Mouse (Mus musculus) liver, embryonic 14.5 days (tissue): ENCODE measurements around the gene Dock9. TPM values are rescaled to one million over a fixed set of nuclear protein-coding genes. Genes with fewer than 3 reads are reported as not detected.
A peak's percentile ranks its signal among the peaks of the same experiment; 100 is the strongest.

Experiments
- ATAC-seq: fragments of 200-750 bp; cut with Nextera tagmentation; 2 replicates; pipeline ENCODE4 v1.8.0; 2017; ENCODE audit warnings: moderate number of reproducible peaks, mild to moderate bottlenecking, moderate library complexity; ENCODE audit not compliant: insufficient read depth
- DNase-seq, 3 experiments: peaks; one replicate each; pipeline ENCODE4 v3.0.0-alpha.2; 2012 to 2013; ENCODE audit warnings: low read depth in 3 of 3, low spot score in 3 of 3
- H3K27ac ChIP-seq: fragments of 300-500 bp; sonication (generic); 2 replicates; pipeline ENCODE4 v1.5.1; 2014; ENCODE audit warnings: moderate library complexity, mild to moderate bottlenecking, control low read depth, inconsistent platforms
- H3K27me3 ChIP-seq: fragments of 300-500 bp; sonication (generic); 2 replicates; pipeline ENCODE4 v1.6.1; 2014; ENCODE audit warnings: mild to moderate bottlenecking, low read length, moderate library complexity; ENCODE audit not compliant: control insufficient read depth, insufficient read depth
- H3K36me3 ChIP-seq: fragments of 300-500 bp; sonication (generic); replicated peaks from 2 replicates; pipeline ENCODE4 v1.6.1; 2014; ENCODE audit warnings: low read depth; ENCODE audit not compliant: control insufficient read depth, insufficient read depth
- H3K4me1 ChIP-seq, 2 experiments: fragments of 200-500 bp in 1 of 2; fragments of 300-500 bp in 1 of 2; sonication (generic) in 1 of 2; replicated peaks; 2 replicates each; pipeline ENCODE4 v1.6.1; 2012 to 2014; ENCODE audit warnings: antibody characterized with exemption in 1 of 2, inconsistent platforms in 1 of 2, low read length in 1 of 2; ENCODE audit not compliant: control insufficient read depth in 2 of 2, insufficient read depth in 2 of 2
- H3K4me2 ChIP-seq: fragments of 300-500 bp; sonication (generic); 2 replicates; pipeline ENCODE4 v1.6.1; 2014; ENCODE audit warnings: low read depth, mild to moderate bottlenecking, control low read depth, moderate library complexity
- H3K4me3 ChIP-seq, 2 experiments: fragments of 200-500 bp in 1 of 2; fragments of 300-500 bp in 1 of 2; sonication (generic) in 1 of 2; 2 replicates each; pipeline ENCODE4 v1.5.1; 2012 to 2014; ENCODE audit warnings: low read depth in 2 of 2, low read length in 2 of 2, mild to moderate bottlenecking in 2 of 2, control low read depth in 1 of 2, inconsistent platforms in 1 of 2, moderate library complexity in 1 of 2; ENCODE audit not compliant: insufficient read depth in 1 of 2
- H3K9ac ChIP-seq: fragments of 300-500 bp; sonication (generic); replicated peaks from 2 replicates; pipeline ENCODE4 v1.6.1; 2014; ENCODE audit warnings: mild to moderate bottlenecking, control low read depth, moderate library complexity
- H3K9me3 ChIP-seq: fragments of 300-500 bp; sonication (generic); 2 replicates; pipeline ENCODE4 v1.6.1; 2016; ENCODE audit warnings: low read length, mixed read lengths; ENCODE audit not compliant: control insufficient read depth
- CTCF ChIP-seq: IDR thresholded peaks from 2 replicates; pipeline ENCODE4 v1.5.1; 2016; ENCODE audit warnings: antibody characterized with exemption, low read depth, control low read depth
- EP300 ChIP-seq: IDR thresholded peaks from 2 replicates; pipeline ENCODE4 v1.6.1; 2016; ENCODE audit warnings: antibody characterized with exemption, low read depth
- WGBS: fragments of 180-500 bp; shearing (Covaris S2); extraction: QIAGEN DNeasy Blood & Tissue Kit; methylation state at CpG from one replicate; pipeline ENCODE4 v1.1.7; 2014; ENCODE audit not compliant: insufficient replicate concordance; 5-methylcytosine and 5-hydroxymethylcytosine counted together
- polyA plus RNA-seq, 2 experiments: library from polyadenylated mRNA; depleted of rRNA in 1 of 2; stranded (reverse) in 1 of 2; unstranded in 1 of 2; fragments of >200 nt; fragmentation: Nextera tagmentation in 1 of 2; extraction: Ambion mirVana in 1 of 2; gene quantifications; 2 replicates each; pipeline versions ENCODE4 v1.2.1 to v1.2.3; 2012 to 2014

The Dock9 gene
- polyA plus RNA-seq, 2 experiments = 1.2 to 1.8 TPM

- no peaks in the 10 kb centered on the region for H3K27me3 ChIP-seq
- peaks cover 0 to 9% of the 10 kb centered on the region in 2 experiments; a peak in 2 of 4 replicates for H3K4me1 ChIP-seq
- H3K9me3 ChIP-seq = no peaks in the 10 kb centered on the region
- WGBS = 69% methylated on average over 2 of the region's 2 CpGs
- H3K4me2 ChIP-seq = no peak overlapping the region
- no peak for DNase-seq
- no peak for ATAC-seq
- no peak overlapping the region for H3K9ac ChIP-seq
- TF ChIP-seq CTCF (no peak), EP300 (no peak)
- no peak overlapping the region for H3K27ac ChIP-seq
- H3K36me3 ChIP-seq = no peaks in the 10 kb centered on the region
- H3K4me3 ChIP-seq = no peak overlapping the region
Observed at GRCm38 (mm10) chr14:121714268-121714667, 83.4 kb downstream of the Dock9 start.

GRCm38 (mm10) chr14:121713830-121714197, 83.8 kb downstream of the Dock9 start:
- Histone ChIP-seq H3K4me2 (no peak overlapping the region), H3K27ac (no peak overlapping the region), H3K36me3 (no peaks in the 10 kb centered on the region), H3K4me3 (no peak overlapping the region), H3K4me1 (peaks cover 0 to 9% of the 10 kb centered on the region in 2 experiments; a peak in 2 of 4 replicates), H3K27me3 (no peaks in the 10 kb centered on the region), H3K9ac (no peak overlapping the region), H3K9me3 (no peaks in the 10 kb centered on the region)
- TF ChIP-seq CTCF (no peak), EP300 (no peak)
- ATAC-seq = no peak
- DNase-seq = no peak
- WGBS = 67% methylated on average over 4 of the region's 4 CpGs

- no peak overlapping the region for H3K4me3 ChIP-seq
- H3K27me3 ChIP-seq = no peaks in the 10 kb centered on the region
- ATAC-seq (no peak), DNase-seq (no peak)
- H3K4me2 ChIP-seq = no peak overlapping the region
- 53% methylated on average over 7 of the region's 7 CpGs for WGBS
- H3K4me1 ChIP-seq = peaks cover 0 to 9% of the 10 kb centered on the region in 2 experiments; a peak in 2 of 4 replicates
- H3K27ac ChIP-seq = no peak overlapping the region
- no peaks in the 10 kb centered on the region for H3K36me3 ChIP-seq
- TF ChIP-seq EP300 (no peak), CTCF (no peak)
- no peak overlapping the region for H3K9ac ChIP-seq
- no peaks in the 10 kb centered on the region for H3K9me3 ChIP-seq
Observed at GRCm38 (mm10) chr14:121713166-121713829, 84.3 kb downstream of the Dock9 start.

GRCm38 (mm10) chr14:121711089-121711826, 86.4 kb downstream of the Dock9 start:
- Histone ChIP-seq H3K9ac (no peak overlapping the region), H3K4me2 (no peak overlapping the region), H3K27me3 (no peaks in the 10 kb centered on the region), H3K27ac (no peak overlapping the region), H3K36me3 (no peaks in the 10 kb centered on the region), H3K9me3 (no peaks in the 10 kb centered on the region), H3K4me3 (no peak overlapping the region), H3K4me1 (peaks cover 0 to 13% of the 10 kb centered on the region in 2 experiments; a peak in 2 of 4 replicates)
- no peak for TF ChIP-seq EP300
- no peak for TF ChIP-seq CTCF
- WGBS = 42% methylated on average over 14 of the region's 14 CpGs
- ATAC-seq (peak; percentile 50; the same call in 1 of the 2 replicates), DNase-seq (no peak)

GRCm38 (mm10) chr14:121710130-121710529, 87.5 kb downstream of the Dock9 start:
- TF ChIP-seq EP300 = no peak
- TF ChIP-seq CTCF = no peak
- DNase-seq (no peak), ATAC-seq (no peak)
- 54% methylated on average over 3 of the region's 3 CpGs for WGBS
- H3K36me3 ChIP-seq = no peaks in the 10 kb centered on the region
- no peak overlapping the region for H3K9ac ChIP-seq
- H3K4me1 ChIP-seq = peaks cover 0 to 13% of the 10 kb centered on the region in 2 experiments; a peak in 2 of 4 replicates
- no peak overlapping the region for H3K27ac ChIP-seq
- no peak overlapping the region for H3K4me3 ChIP-seq
- H3K9me3 ChIP-seq = no peaks in the 10 kb centered on the region
- H3K27me3 ChIP-seq = no peaks in the 10 kb centered on the region
- H3K4me2 ChIP-seq = no peak overlapping the region
